ENCODE assay signal across 19 mouse cellular contexts in genomic region chr3:149673926-149674325, GRCm38 (mm10).
DNase-seq lines count a peak whose midpoint lies in the region; ATAC-seq lines count a peak whose summit lies in the region.
"Had no signal": no experiment of that assay in that cellular context is flagged by ENCODE, and none has a peak within 500 bp of the region (broad histone marks: within the 10 kb centered on the region; RNA-seq: fewer than 3 reads in every experiment).

No protein-coding gene starts in this region.

- no peak overlapping the region for H3K4me3 ChIP-seq in forebrain, embryonic 16.5 days (replicated peaks; ENCODE audit: low read length)
- H3K4me3 ChIP-seq in forebrain, embryonic 14.5 days (ENCODE audit: low read depth, low read length): no peak overlapping the region
- H3K4me3 ChIP-seq in midbrain, embryonic 12.5 days: no peak overlapping the region
- no peak overlapping the region for H3K4me3 ChIP-seq in midbrain, embryonic 10.5 days
- H3K4me3 ChIP-seq: embryonic facial prominence, embryonic 13.5 days; embryonic facial prominence, embryonic 15.5 days; erythroblast, embryonic 14.5 days; forebrain, embryonic 10.5 days; forebrain, embryonic 12.5 days had no signal

- no peaks in the 10 kb centered on the region for H3K9me3 ChIP-seq in forebrain, embryonic 16.5 days (ENCODE audit: control insufficient read depth, low read length)
- no peaks in the 10 kb centered on the region for H3K9me3 ChIP-seq in forebrain, embryonic 14.5 days (replicated peaks; ENCODE audit: control insufficient read depth, low read length)
- no peaks in the 10 kb centered on the region for H3K9me3 ChIP-seq in midbrain, embryonic 12.5 days
- no peaks in the 10 kb centered on the region for H3K9me3 ChIP-seq in midbrain, embryonic 10.5 days (replicated peaks)
- H3K9me3 ChIP-seq: embryonic facial prominence, embryonic 13.5 days; embryonic facial prominence, embryonic 15.5 days; forebrain, embryonic 10.5 days; forebrain, embryonic 12.5 days had no signal

- H3K4me2 ChIP-seq in forebrain, embryonic 16.5 days (ENCODE audit: low read length): no peak overlapping the region
- H3K4me2 ChIP-seq in forebrain, embryonic 14.5 days (ENCODE audit: low read length): no peak overlapping the region
- H3K4me2 ChIP-seq in midbrain, embryonic 12.5 days (replicated peaks): no peak overlapping the region
- H3K4me2 ChIP-seq: embryonic facial prominence, embryonic 13.5 days; embryonic facial prominence, embryonic 15.5 days; forebrain, embryonic 12.5 days had no signal

- no peaks in the 10 kb centered on the region for H3K4me1 ChIP-seq in forebrain, embryonic 16.5 days (replicated peaks; ENCODE audit: control insufficient read depth, insufficient read depth, low read length)
- no peaks in the 10 kb centered on the region for H3K4me1 ChIP-seq in forebrain, embryonic 14.5 days (ENCODE audit: control insufficient read depth, insufficient read depth, low read length)
- H3K4me1 ChIP-seq in midbrain, embryonic 12.5 days: no peaks in the 10 kb centered on the region
- H3K4me1 ChIP-seq in midbrain, embryonic 10.5 days: no peaks in the 10 kb centered on the region
- H3K4me1 ChIP-seq: embryonic facial prominence, embryonic 13.5 days; embryonic facial prominence, embryonic 15.5 days; forebrain, embryonic 10.5 days; forebrain, embryonic 12.5 days had no signal

- no peak overlapping the region for H3K9ac ChIP-seq in forebrain, embryonic 16.5 days (replicated peaks; ENCODE audit: low read depth, low read length)
- no peak overlapping the region for H3K9ac ChIP-seq in forebrain, embryonic 14.5 days (ENCODE audit: low read length)
- no peak overlapping the region for H3K9ac ChIP-seq in midbrain, embryonic 12.5 days (replicated peaks)
- H3K9ac ChIP-seq: embryonic facial prominence, embryonic 13.5 days; embryonic facial prominence, embryonic 15.5 days; forebrain, embryonic 12.5 days had no signal

- H3K27me3 ChIP-seq in forebrain, embryonic 16.5 days (replicated peaks; ENCODE audit: control insufficient read depth, insufficient read depth, low read length): no peaks in the 10 kb centered on the region
- no peaks in the 10 kb centered on the region for H3K27me3 ChIP-seq in forebrain, embryonic 14.5 days (replicated peaks; ENCODE audit: control insufficient read depth, insufficient read depth, low read length)
- H3K27me3 ChIP-seq in midbrain, embryonic 12.5 days: no peaks in the 10 kb centered on the region
- H3K27me3 ChIP-seq in midbrain, embryonic 10.5 days (ENCODE audit: low read depth, poor library complexity, severe bottlenecking): no peaks in the 10 kb centered on the region
- H3K27me3 ChIP-seq: embryonic facial prominence, embryonic 13.5 days; embryonic facial prominence, embryonic 15.5 days; forebrain, embryonic 12.5 days had no signal

- peak; percentile 75 for ATAC-seq in forebrain, embryonic 16.5 days
- no peak; the same call in 1 of the 2 replicates for ATAC-seq in forebrain, embryonic 14.5 days
- peak; percentile 41; the same call in 1 of the 2 replicates for ATAC-seq in midbrain, embryonic 12.5 days (ENCODE audit: low FRiP score, low read depth)

- no peak for DNase-seq in forebrain, embryonic 14.5 days (ENCODE audit: low spot score)
- no peak for DNase-seq in midbrain, embryonic 10.5 days (ENCODE audit: low spot score)
- DNase-seq: adrenal gland, adult 2 months; adrenal gland, postnatal 10 days; adrenal gland, postnatal 25 days; cerebellum, adult 11 months; cerebellum, adult 18-20 months; cerebellum, adult 8-10 months; cerebellum, adult 9-11 months; cerebellum, postnatal 14 days; cerebellum, postnatal 36 days; embryo, embryonic 11 days had no signal

- no peak overlapping the region for H3K27ac ChIP-seq in forebrain, embryonic 16.5 days (ENCODE audit: low read length)
- H3K27ac ChIP-seq in forebrain, embryonic 14.5 days (ENCODE audit: low read depth, low read length): no peak overlapping the region
- no peak overlapping the region for H3K27ac ChIP-seq in midbrain, embryonic 12.5 days (replicated peaks)
- H3K27ac ChIP-seq in midbrain, embryonic 10.5 days (replicated peaks): no peak overlapping the region
- H3K27ac ChIP-seq: embryonic facial prominence, embryonic 13.5 days; embryonic facial prominence, embryonic 15.5 days; forebrain, embryonic 10.5 days; forebrain, embryonic 12.5 days had no signal

- no peaks in the 10 kb centered on the region for H3K36me3 ChIP-seq in forebrain, embryonic 16.5 days (ENCODE audit: control insufficient read depth, insufficient read depth)
- H3K36me3 ChIP-seq in forebrain, embryonic 14.5 days (ENCODE audit: control insufficient read depth, insufficient read depth, low read length): no peaks in the 10 kb centered on the region
- no peaks in the 10 kb centered on the region for H3K36me3 ChIP-seq in midbrain, embryonic 12.5 days
- H3K36me3 ChIP-seq in midbrain, embryonic 10.5 days: no peaks in the 10 kb centered on the region
- H3K36me3 ChIP-seq: embryonic facial prominence, embryonic 13.5 days; embryonic facial prominence, embryonic 15.5 days; forebrain, embryonic 10.5 days; forebrain, embryonic 12.5 days had no signal
